Mouse (Mus musculus) kidney, adult 10 weeks (tissue): ENCODE measurements around the gene Parp12. TPM values are rescaled to one million over a fixed set of nuclear protein-coding genes. Genes with fewer than 3 reads are reported as not detected.

ENCODE experiments used
- polyA plus RNA-seq: library from polyadenylated mRNA; stranded (reverse); fragments of 350-450 nt; fragmentation: Illumina TruSeq; extraction: RNeasy Lipid Tissue Mini Kit (QIAGEN cat#74804); gene quantifications from one replicate; pipeline ENCODE4 v1.2.3, GENCODE M21; 2014; ENCODE audit warnings: low read depth, low replicate concordance

Gene Parp12
- polyA plus RNA-seq = 22.8 TPM

GRCm38 (mm10) chr6:39117584-39118455, at the start of gene Parp12:
TSS of gene Parp12 (minus strand) at chr6:39118349.

Other genes with a start within 250 kb of the Parp12 start
- gene Tbxas1, start 242.9 kb downstream of the Parp12 start, polyA plus RNA-seq = 9.8 TPM
- 49.7 TPM for gene Hipk2, start 242.2 kb downstream of the Parp12 start, polyA plus RNA-seq
- 32.5 TPM for gene Kdm7a, start 88.4 kb upstream of the Parp12 start, polyA plus RNA-seq